In the genomic region with DNA sequence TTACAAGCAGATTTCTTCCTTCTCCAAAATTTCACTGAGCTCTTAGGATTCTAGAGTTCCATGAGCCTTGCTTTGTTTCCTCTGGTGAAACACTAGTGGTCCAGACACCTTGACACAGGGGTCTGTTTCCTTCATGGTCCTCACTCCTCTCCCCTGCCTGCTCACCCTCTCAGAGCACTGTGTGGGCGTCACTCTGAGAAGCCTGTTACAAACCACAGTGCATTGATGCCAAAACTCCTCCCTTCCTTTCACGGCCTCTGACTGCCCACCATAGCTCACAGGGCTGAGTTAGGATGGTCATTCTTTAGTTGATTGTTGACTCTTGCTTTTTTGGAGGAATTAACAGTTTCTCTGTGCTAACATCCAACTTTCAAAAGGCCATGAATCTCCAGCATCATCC, we compare ENCODE assay signal across 16 mouse cellular contexts. TPM values are rescaled to one million over a fixed set of nuclear protein-coding genes. Genes with fewer than 3 reads are reported as not detected.
DNase-seq lines count a peak whose midpoint lies in the region; ATAC-seq and TF ChIP-seq lines count a peak whose summit lies in the region.
"Had no signal": no experiment of that assay in that cellular context is flagged by ENCODE, and none has a peak within 500 bp of the region (broad histone marks: within the 10 kb centered on the region; RNA-seq: fewer than 3 reads in every experiment).

No protein-coding gene starts in this region.

- H3K9me3 ChIP-seq in hindbrain, embryonic 10.5 days, result no peaks in the 10 kb centered on the region
- no peaks in the 10 kb centered on the region for H3K9me3 ChIP-seq in hindbrain, embryonic 11.5 days (ENCODE audit: control insufficient read depth, low read length)
- no peaks in the 10 kb centered on the region for H3K9me3 ChIP-seq in hindbrain, embryonic 15.5 days
- H3K9me3 ChIP-seq: heart, embryonic 15.5 days had no signal

- WGBS in hindbrain, embryonic 10.5 days, result 19% methylated on average over 2 of the region's 2 CpGs
- 23% methylated on average over 2 of the region's 2 CpGs for WGBS in hindbrain, embryonic 11.5 days
- 28% methylated on average over 2 of the region's 2 CpGs for WGBS in hindbrain, embryonic 15.5 days

- no peak for TF ChIP-seq CTCF in brain, embryonic 14.5 days (IDR thresholded peaks at IDR 0.05; ENCODE audit: borderline replicate concordance, extremely low read depth, insufficient read depth, insufficient read length)

- H3K9ac ChIP-seq in hindbrain, embryonic 11.5 days (ENCODE audit: low read depth, low read length), result no peak overlapping the region
- H3K9ac ChIP-seq in hindbrain, embryonic 15.5 days, result no peak overlapping the region
- H3K9ac ChIP-seq: heart, embryonic 15.5 days had no signal

- H3K27ac ChIP-seq in hindbrain, embryonic 10.5 days, result peak overlapping the region; percentile 60; the same call in 1 of the 2 replicates
- H3K27ac ChIP-seq in hindbrain, embryonic 11.5 days (ENCODE audit: low read depth, low read length), result no peak overlapping the region; the same call in 1 of the 2 replicates
- no peak overlapping the region for H3K27ac ChIP-seq in hindbrain, embryonic 15.5 days (replicated peaks)
- H3K27ac ChIP-seq: heart, embryonic 15.5 days had no signal

- H3K4me3 ChIP-seq in hindbrain, embryonic 10.5 days, result no peak overlapping the region
- no peak overlapping the region for H3K4me3 ChIP-seq in hindbrain, embryonic 11.5 days (ENCODE audit: low read depth, low read length)
- H3K4me3 ChIP-seq in hindbrain, embryonic 15.5 days, result no peak overlapping the region
- H3K4me3 ChIP-seq: heart, embryonic 15.5 days had no signal

- no peak overlapping the region for H3K4me2 ChIP-seq in hindbrain, embryonic 11.5 days (replicated peaks; ENCODE audit: low read depth, low read length)
- no peak overlapping the region for H3K4me2 ChIP-seq in hindbrain, embryonic 15.5 days
- H3K4me2 ChIP-seq: heart, embryonic 15.5 days had no signal

- no peak for TF ChIP-seq POLR2A in brain, embryonic 14.5 days (IDR thresholded peaks at IDR 0.05; ENCODE audit: borderline replicate concordance, extremely low read depth, insufficient read depth, insufficient read length, poor library complexity, severe bottlenecking)

- no peak for ATAC-seq in hindbrain, embryonic 11.5 days (ENCODE audit: low FRiP score)
- peak; percentile 42; the same call in 1 of the 2 replicates for ATAC-seq in hindbrain, embryonic 15.5 days (ENCODE audit: low FRiP score, low read depth)

- peaks cover 62% of the 10 kb centered on the region for H3K4me1 ChIP-seq in hindbrain, embryonic 10.5 days (replicated peaks)
- 0 out of 2 replicates have a peak, but pooled peaks cover 2% of the 10 kb centered on the region for H3K4me1 ChIP-seq in hindbrain, embryonic 11.5 days (replicated peaks; ENCODE audit: control insufficient read depth, insufficient read depth, low read length)
- H3K4me1 ChIP-seq in hindbrain, embryonic 15.5 days (replicated peaks), result no peaks in the 10 kb centered on the region; the same call in 1 of the 2 replicates

- DNase-seq in hindbrain, embryonic 10.5 days (ENCODE audit: low spot score), result no peak
- no peak for DNase-seq in hindbrain, embryonic 11.5 days (ENCODE audit: low spot score)
- peak; percentile 39 for DNase-seq in CD4-positive helper T cell, adult 2 months (ENCODE audit: low read depth, low spot score)
- peak; percentile 65 for DNase-seq in brain, embryonic 14.5 days (ENCODE audit: low read depth)
- no peak for DNase-seq in spleen, postnatal 10 days (ENCODE audit: low spot score in 2 of 2)
- DNase-seq in layer of hippocampus, postnatal 10 days (ENCODE audit: low spot score in 2 of 2), result no peak
- DNase-seq in cerebellum, postnatal 25 days, result no peak
- DNase-seq: cerebellum, adult 9-11 months; kidney, adult 11 months; layer of hippocampus, postnatal 36 days had no signal

- H3K36me3 ChIP-seq in hindbrain, embryonic 10.5 days, result peaks cover 16% of the 10 kb centered on the region
- H3K36me3 ChIP-seq in hindbrain, embryonic 11.5 days (ENCODE audit: control insufficient read depth, insufficient read depth, low read length), result 0 out of 2 replicates have a peak, but pooled peaks cover 3% of the 10 kb centered on the region
- H3K36me3 ChIP-seq in hindbrain, embryonic 15.5 days, result 0 out of 2 replicates have a peak, but pooled peaks cover 4% of the 10 kb centered on the region

- H3K27me3 ChIP-seq in hindbrain, embryonic 10.5 days (ENCODE audit: insufficient read depth, poor library complexity, severe bottlenecking), result no peaks in the 10 kb centered on the region
- H3K27me3 ChIP-seq in hindbrain, embryonic 11.5 days (ENCODE audit: control insufficient read depth, insufficient read depth, low read length), result no peaks in the 10 kb centered on the region
- H3K27me3 ChIP-seq in hindbrain, embryonic 15.5 days, result no peaks in the 10 kb centered on the region
- H3K27me3 ChIP-seq: heart, embryonic 15.5 days had no signal

RNA-seq across cellular contexts. Expression of a gene that starts 43.6 kb away (rescaled TPM):
- polyA plus RNA-seq in hindbrain, embryonic 10.5 days (2016; fragmentation: Nextera tagmentation; extraction: Ambion mirVana), result not detected in 2 replicates
- polyA plus RNA-seq in hindbrain, embryonic 11.5 days (2014; fragmentation: Nextera tagmentation; extraction: Ambion mirVana), result not detected in 2 replicates
- polyA plus RNA-seq in brain, embryonic 14.5 days (2012; rRNA removed), result not detected in 2 replicates
- polyA plus RNA-seq in hindbrain, embryonic 15.5 days (2015; fragmentation: Nextera tagmentation; extraction: Ambion mirVana), result 0.17 TPM in 1 of 2 replicates, not detected in the other
- not detected for total RNA-seq in layer of hippocampus, postnatal 10 days (2021)
- total RNA-seq: gastrocnemius, adult 8-10 months; layer of hippocampus, postnatal 36 days had no signal
- polyA plus RNA-seq: heart, embryonic 15.5 days; limb, embryonic 14.5 days; lung, embryonic 16.5 days; stomach, embryonic 16.5 days had no signal

Comparison
In these comparisons a context has a peak if more than half of its experiments do, and no peak if none do; other contexts are left out.
1. DNase-seq: peak in CD4-positive helper T cell, adult 2 months (single experiment) and brain, embryonic 14.5 days (single experiment); none in hindbrain, embryonic 10.5 days (single experiment), hindbrain, embryonic 11.5 days (single experiment), spleen, postnatal 10 days (0 of 2), layer of hippocampus, postnatal 10 days (0 of 2) and cerebellum, postnatal 25 days (0 of 2).